Mouse (Mus musculus): ENCODE results near the gene Rprml. TPM values are rescaled to one million over a fixed set of nuclear protein-coding genes. Genes with fewer than 3 reads are reported as not detected.

Gene Rprml
- total and polyA plus RNA-seq, 3 experiments, result not detected

DNA sequence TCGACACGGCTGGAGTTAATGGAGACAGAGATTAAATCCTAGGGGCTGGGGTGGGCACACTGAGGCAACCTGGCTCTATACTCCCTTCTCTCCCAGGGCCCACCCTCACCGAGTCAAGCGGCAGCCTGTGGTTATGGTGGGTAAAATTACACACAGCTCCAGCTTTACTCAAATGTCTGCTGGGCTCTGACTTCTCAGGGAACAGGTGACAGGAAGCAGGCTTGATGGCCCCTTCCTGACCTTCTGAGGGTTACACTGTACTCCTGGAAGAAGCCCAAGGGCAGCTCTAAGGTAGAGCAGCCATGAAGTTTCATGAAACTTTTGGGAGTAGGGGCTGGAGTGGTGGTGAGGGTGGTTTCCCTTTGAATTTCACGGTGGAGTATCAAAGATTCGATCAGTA is 37.3 kb downstream of the Rprml start:
- no peaks in the 10 kb centered on the region for H3K27me3 ChIP-seq (ENCODE audit: control insufficient read depth in 1 of 2, insufficient read depth in 2 of 2, low read length in 2 of 2)
- H3K36me3 ChIP-seq (ENCODE audit: control insufficient read depth in 1 of 2, insufficient read depth in 2 of 2, low read length in 2 of 2), result peaks cover 0 to 31% of the 10 kb centered on the region in 2 experiments; a peak in 2 of 4 replicates
- DNase-seq (ENCODE audit: low read depth, low spot score), result no peak
- H3K4me3 ChIP-seq (ENCODE audit: control insufficient read depth in 1 of 2, insufficient read depth in 1 of 2, low read depth in 2 of 2, low read length in 2 of 2), result no peak overlapping the region
- H3K4me1 ChIP-seq (ENCODE audit: control insufficient read depth in 1 of 2, insufficient read depth in 2 of 2, low read length in 2 of 2), result no peaks in the 10 kb centered on the region
- TF ChIP-seq E2F4 (IDR thresholded peaks at IDR 0.05; ENCODE audit: borderline replicate concordance, low read depth, low read length) (no peak), CHD1 (IDR thresholded peaks at IDR 0.05; ENCODE audit: low read depth, low read length) (no peak), ZC3H11A (IDR thresholded peaks at IDR 0.05; ENCODE audit: low read depth, low read length) (no peak), NRF1 (IDR thresholded peaks at IDR 0.05; ENCODE audit: insufficient read depth, low read depth, low read length, poor library complexity, severe bottlenecking) (no peak), RCOR1 (IDR thresholded peaks at IDR 0.05; ENCODE audit: low read depth, low read length) (no peak), NELFE (IDR thresholded peaks at IDR 0.05; ENCODE audit: low read depth, low read length) (no peak), HCFC1 (IDR thresholded peaks at IDR 0.05; ENCODE audit: low read depth, low read length) (no peak), CHD2 (IDR thresholded peaks at IDR 0.05; ENCODE audit: low read length) (no peak), SIN3A (IDR thresholded peaks at IDR 0.05; ENCODE audit: low read length) (no peak), EP300 (IDR thresholded peaks at IDR 0.05; ENCODE audit: low read depth in 1 of 2, low read length in 2 of 2) (no peak), KAT2A (conservative IDR thresholded peaks at IDR 0.05; ENCODE audit: low read depth, low read length) (no peak), UBTF (IDR thresholded peaks at IDR 0.05; ENCODE audit: borderline replicate concordance, insufficient read depth, low read depth, low read length) (no peak), MYB (IDR thresholded peaks at IDR 0.05; ENCODE audit: low read depth, low read length) (no peak), ZKSCAN1 (IDR thresholded peaks at IDR 0.05; ENCODE audit: low read depth, low read length) (no peak)
- H3K9me3 ChIP-seq (replicated peaks; ENCODE audit: insufficient read depth, low read length), result no peaks in the 10 kb centered on the region
- no peak overlapping the region for H3K9ac ChIP-seq (ENCODE audit: control insufficient read depth, low read depth, low read length, poor library complexity, severe bottlenecking)
- no peak overlapping the region for H3K27ac ChIP-seq (ENCODE audit: control insufficient read depth, low read depth, low read length)
- H3K79me2 ChIP-seq (ENCODE audit: control insufficient read depth, insufficient read depth, low read length, poor library complexity), result peaks cover 15% of the 10 kb centered on the region

DNA sequence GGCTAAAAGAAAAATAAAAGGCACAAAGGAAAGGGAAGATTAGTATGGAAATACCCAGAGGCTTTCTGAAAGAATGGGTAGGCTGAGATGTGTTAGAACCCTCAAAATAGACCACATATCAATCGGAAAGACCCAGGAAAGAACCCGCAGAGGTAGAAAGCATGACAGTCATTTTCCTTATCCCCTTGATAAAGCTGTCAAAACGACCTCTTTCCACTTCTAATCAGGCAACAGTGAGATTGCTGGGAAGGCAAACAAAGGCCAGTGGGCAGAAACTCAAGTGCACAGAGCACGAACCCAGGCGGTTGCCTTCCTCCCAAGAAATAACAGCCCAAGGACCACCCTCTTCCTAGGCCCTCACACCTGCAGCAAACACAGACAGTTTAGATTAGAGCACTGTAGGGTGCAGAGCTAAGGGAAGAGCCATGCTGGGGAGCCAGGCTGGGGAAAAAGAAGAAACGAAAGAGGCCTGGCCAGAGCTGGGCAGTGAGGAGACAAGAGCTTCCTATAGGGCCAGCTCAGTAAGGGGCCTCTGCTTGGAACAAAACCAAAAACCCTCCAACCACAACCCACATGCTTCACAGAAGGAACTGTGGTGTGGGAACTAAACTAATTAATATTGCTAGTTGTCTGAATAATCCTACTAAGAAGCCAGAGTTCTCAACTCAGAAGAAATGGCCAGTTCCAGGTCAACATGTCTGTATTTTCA is 39.1 kb downstream of the Rprml start:
- Histone ChIP-seq H3K27me3 (ENCODE audit: control insufficient read depth in 1 of 2, insufficient read depth in 2 of 2, low read length in 2 of 2) (no peaks in the 10 kb centered on the region), H3K9ac (ENCODE audit: control insufficient read depth, low read depth, low read length, poor library complexity, severe bottlenecking) (no peak overlapping the region), H3K4me3 (ENCODE audit: control insufficient read depth in 1 of 2, insufficient read depth in 1 of 2, low read depth in 2 of 2, low read length in 2 of 2) (no peak overlapping the region), H3K79me2 (ENCODE audit: control insufficient read depth, insufficient read depth, low read length, poor library complexity) (peaks cover 24% of the 10 kb centered on the region), H3K36me3 (ENCODE audit: control insufficient read depth in 1 of 2, insufficient read depth in 2 of 2, low read length in 2 of 2) (peaks cover 0 to 30% of the 10 kb centered on the region in 2 experiments; a peak in 2 of 4 replicates), H3K9me3 (replicated peaks; ENCODE audit: insufficient read depth, low read length) (no peaks in the 10 kb centered on the region), H3K27ac (ENCODE audit: control insufficient read depth, low read depth, low read length) (no peak overlapping the region), H3K4me1 (ENCODE audit: control insufficient read depth in 1 of 2, insufficient read depth in 2 of 2, low read length in 2 of 2) (no peaks in the 10 kb centered on the region)
- TF ChIP-seq POLR2AphosphoS5 (IDR thresholded peaks at IDR 0.05; ENCODE audit: borderline replicate concordance, low read depth, low read length) (no peak), NRF1 (IDR thresholded peaks at IDR 0.05; ENCODE audit: insufficient read depth, low read depth, low read length, poor library complexity, severe bottlenecking) (no peak), TCF12 (IDR thresholded peaks at IDR 0.05; ENCODE audit: low read depth, low read length) (no peak), SIN3A (IDR thresholded peaks at IDR 0.05; ENCODE audit: low read length) (no peak), BHLHE40 (IDR thresholded peaks at IDR 0.05; ENCODE audit: borderline replicate concordance, low read depth, low read length) (no peak), UBTF (IDR thresholded peaks at IDR 0.05; ENCODE audit: borderline replicate concordance, insufficient read depth, low read depth, low read length) (no peak), MEF2A (IDR thresholded peaks at IDR 0.05; ENCODE audit: extremely low read depth, insufficient replicate concordance, low read depth, low read length, poor library complexity, severe bottlenecking) (no peak)
- no peak for DNase-seq (ENCODE audit: low read depth, low spot score)

Data from MEL (cell line).